Mouse (Mus musculus): ENCODE results near the gene Nfkbib. TPM values are rescaled to one million over a fixed set of nuclear protein-coding genes. Genes with fewer than 3 reads are reported as not detected.

The Nfkbib gene
- 10 to 100 TPM; 34.2 to 37.7 TPM for total RNA-seq (2021)

DNA sequence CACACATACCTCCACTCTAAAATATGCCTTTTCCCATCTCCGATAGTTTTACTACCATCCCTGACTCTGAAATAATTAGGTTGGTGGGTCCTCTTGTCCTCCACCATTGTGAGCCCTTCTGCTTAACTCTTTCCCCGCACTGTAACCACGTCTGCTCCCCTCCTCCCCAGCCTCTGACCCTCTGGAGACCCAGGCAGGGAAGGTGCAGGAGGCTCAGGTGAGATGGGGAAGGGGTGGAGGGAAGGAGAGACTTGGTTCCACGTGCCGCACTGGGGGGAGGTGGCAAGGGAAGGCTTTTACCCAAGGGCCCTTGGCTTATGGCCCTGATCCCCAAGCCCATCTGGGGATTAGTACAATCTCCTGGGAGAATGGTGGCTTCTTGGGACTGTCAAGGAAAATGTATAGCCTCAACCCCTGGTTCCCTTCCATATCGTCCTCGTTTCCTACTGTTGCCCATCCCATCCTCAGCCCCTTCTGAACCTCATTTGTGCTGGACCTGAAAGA lies at the start of gene Nfkbib:
Nfkbib (minus strand) TSS at position 51 of the 504 bp plus-strand sequence.
- no peak for DNase-seq (ENCODE audit: low spot score in 2 of 2)
- intact Hi-C loops (cut with DNase I): no loop called here

DNA sequence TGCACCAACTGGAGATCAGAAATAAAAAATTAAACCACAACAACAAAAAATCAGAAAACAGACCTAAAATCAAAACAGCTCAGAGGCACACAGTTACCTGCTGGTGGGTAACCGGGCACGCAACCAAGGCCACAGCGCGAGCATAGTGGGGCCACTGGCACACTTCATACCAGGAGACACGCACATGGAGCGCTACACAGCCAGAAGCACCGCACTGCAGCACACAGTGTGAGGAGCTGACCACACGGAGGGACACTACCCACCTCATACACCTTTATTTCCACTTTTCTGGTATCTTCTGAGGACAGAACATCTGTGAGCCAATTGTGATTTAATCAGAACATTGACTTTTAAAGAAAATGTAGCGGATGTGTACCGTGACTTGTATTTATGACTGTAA lies 49.6 kb upstream of the Nfkbib start:
- DNase-seq (ENCODE audit: low spot score in 2 of 2): no peak
- intact Hi-C loops (cut with DNase I): no loop called here

DNA sequence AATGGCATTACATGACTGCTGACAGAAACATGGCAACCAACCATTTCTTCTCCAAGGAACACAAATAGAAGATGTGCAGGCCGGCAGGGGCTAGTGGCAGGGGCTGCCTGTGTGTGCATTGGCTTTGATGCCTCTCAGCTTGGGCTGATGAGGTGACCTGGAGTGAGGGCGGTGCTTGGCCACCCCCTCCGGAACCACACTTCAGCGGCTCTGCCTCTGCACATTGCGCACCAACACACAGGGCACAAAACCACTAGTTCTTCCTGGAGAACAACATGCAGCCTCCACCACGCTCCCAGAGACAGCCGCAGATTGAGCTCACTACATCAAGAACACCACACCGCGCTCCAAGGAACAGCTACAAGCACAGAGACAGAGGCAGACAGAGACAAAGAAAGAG lies 48.9 kb upstream of the Nfkbib start:
- intact Hi-C loops (cut with DNase I): no loop called here
- no peak for DNase-seq (ENCODE audit: low spot score in 2 of 2)

DNA sequence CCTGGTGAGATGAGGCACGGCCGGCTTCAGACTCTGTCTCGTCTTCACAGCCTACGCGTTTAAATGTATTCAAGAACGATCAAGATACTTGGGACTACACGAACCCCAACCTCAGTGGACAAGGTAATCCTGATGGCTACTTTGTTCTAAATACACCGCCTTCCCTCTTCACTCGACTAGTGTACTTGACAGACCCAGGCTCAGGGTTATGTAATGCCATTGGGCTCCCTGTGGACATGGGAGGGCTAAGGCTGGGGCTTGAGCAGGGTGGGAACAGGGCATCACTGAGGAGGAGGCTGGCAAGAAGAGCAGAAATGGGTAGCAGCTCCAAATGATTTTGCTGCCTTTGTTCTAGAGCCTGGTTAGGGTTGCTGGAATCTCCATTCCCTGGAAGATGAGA lies 47.9 kb upstream of the Nfkbib start:
- no peak for DNase-seq (ENCODE audit: low spot score in 2 of 2)
- intact Hi-C loops (cut with DNase I): no loop called here

DNA sequence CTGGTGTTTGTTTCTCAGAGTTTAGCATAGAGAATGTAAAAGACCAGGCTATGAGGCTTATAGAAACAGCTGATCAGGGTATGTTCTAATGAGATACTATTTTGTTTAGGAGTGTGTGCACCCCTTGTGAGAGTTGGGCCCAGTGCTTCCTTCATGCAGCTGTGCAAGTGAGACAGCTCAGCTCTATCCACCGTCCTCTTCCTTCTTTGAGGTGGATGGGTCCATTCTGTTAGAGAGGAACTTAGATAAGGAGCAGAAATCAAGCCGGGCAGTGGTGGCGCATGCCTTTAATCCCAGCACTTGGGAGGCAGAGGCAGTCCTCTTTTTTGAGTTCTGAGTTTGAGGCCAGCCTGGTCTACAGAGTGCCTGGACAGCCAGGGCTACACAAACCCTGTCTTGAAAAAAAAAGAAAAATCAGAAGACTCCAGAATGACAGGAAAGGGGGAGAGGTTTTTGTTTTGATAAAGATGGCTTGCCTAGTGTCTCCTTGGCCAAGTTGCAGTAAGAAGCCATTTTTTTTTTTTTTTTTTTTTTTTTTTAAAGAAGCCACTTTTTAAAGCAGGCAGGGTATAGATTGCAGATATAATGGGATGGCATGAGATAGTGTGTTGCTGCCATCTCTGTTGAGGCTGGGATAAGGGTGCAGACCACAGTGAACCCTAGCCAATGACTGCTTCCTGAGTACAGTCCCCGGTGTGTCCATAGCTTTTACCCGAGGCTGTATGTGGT lies 47.2 kb upstream of the Nfkbib start:
- intact Hi-C loops (cut with DNase I): loop anchor here (5.0 kb wide), 1 partner anchor 143 kb away; no protein-coding TSS in a partner anchor
- no peak for DNase-seq (ENCODE audit: low spot score in 2 of 2)

DNA sequence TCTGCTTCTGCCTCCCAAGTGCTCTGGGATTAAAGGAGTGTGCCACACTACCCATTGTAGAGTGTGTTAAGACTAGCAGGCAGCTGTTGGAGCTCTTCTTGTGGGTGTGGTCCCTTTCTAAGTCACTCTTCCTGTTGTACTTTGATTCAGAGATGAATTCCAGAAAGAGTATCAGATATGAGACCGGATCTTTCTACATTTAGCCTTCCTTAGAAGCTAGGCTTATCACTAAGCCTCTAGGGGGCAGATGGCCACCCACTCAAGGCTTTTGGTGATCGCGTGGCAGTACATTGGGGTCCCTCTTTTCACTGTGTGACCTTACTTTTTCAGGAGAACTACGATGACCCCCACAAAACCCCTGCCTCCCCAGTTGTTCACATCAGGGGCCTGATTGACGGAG lies 45.6 kb upstream of the Nfkbib start:
- intact Hi-C loops (cut with DNase I): loop anchor here (5.0 kb wide), 1 partner anchor 144 kb away; no protein-coding TSS in a partner anchor
- DNase-seq (ENCODE audit: low spot score in 2 of 2): no peak

DNA sequence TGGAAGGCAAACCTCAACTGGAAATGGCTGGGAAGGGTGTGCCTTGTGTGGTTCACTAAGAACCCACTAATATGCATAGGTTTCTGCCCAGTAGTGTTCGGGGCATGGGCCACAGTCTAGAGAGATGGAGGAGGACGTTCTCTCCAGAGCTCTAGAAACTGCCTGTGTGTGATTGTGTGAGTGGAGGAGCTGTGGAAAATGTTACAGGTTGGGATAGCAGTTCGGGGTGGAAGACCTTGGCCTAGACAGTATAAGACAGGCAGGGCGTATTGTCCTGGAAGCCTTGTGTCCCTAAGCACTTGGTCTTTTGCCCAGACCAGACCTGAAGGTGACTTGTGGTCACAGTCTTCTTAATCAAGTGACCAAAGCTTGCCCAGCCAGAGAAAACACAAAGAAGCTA lies 45.1 kb upstream of the Nfkbib start:
- DNase-seq (ENCODE audit: low spot score in 2 of 2): no peak
- intact Hi-C loops (cut with DNase I): loop anchor here (5.0 kb wide), 1 partner anchor 145 kb away; no protein-coding TSS in a partner anchor

DNA sequence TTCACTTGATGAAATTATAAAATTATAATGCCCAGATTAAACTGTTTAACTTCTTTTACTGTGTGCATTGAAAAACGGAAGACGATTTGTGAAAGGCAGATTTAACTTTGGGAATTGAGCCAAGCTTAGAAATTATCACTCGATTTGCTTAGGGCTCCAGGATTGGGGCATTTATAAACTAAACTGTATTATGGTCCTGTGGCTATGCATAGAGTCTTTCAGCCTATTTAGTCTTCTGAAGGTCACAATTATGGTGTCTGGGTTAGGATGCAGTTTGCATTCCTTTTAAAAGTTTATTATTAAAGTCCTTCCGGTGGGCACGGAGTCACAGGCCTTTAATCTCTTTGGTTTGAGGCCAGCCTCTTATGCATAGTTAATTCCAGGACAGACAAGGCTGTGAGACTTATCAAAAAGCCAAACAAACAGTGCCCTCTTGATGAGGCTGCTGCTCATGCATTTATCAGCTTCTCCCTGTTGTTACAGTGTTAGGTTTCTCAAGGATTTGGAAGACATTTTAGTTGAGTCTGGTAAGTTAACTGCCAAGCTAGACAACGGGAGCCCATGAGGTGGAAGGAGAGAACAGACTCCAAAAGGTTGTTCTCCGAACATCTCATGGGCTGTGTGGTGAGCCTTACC lies 44.4 kb upstream of the Nfkbib start:
- intact Hi-C loops (cut with DNase I): loop anchor here (2.0 to 5.0 kb wide), 2 partner anchors 13 to 146 kb away; partner anchors contain the start of gene Ech1
- DNase-seq (ENCODE audit: low spot score in 2 of 2): no peak

DNA sequence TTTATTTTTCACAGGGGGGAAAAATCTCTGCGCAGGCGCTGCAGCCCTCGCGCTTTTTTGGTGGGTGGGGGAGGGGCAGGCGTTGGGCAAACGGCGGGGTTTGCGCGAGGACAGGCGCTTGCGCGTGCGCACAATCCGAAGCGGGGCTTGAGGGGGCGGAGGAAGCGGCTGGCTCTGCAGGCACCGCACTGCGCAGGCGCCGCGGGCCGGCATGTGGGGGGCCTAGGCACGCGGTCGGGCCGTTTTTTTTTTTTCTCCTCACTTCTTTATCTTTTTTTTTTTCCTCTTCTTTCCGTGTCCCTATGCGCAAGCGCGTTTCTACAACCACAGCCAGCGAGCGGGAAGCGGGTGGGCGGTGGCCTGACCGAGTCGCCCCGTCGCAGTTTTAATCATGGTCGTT lies 43.9 kb upstream of the Nfkbib start:
- peak; percentile 92 for DNase-seq (ENCODE audit: low spot score in 2 of 2)
- intact Hi-C loops (cut with DNase I): loop anchor here (2.0 to 5.0 kb wide), 2 partner anchors 14 to 146 kb away; partner anchors contain the start of gene Ech1

DNA sequence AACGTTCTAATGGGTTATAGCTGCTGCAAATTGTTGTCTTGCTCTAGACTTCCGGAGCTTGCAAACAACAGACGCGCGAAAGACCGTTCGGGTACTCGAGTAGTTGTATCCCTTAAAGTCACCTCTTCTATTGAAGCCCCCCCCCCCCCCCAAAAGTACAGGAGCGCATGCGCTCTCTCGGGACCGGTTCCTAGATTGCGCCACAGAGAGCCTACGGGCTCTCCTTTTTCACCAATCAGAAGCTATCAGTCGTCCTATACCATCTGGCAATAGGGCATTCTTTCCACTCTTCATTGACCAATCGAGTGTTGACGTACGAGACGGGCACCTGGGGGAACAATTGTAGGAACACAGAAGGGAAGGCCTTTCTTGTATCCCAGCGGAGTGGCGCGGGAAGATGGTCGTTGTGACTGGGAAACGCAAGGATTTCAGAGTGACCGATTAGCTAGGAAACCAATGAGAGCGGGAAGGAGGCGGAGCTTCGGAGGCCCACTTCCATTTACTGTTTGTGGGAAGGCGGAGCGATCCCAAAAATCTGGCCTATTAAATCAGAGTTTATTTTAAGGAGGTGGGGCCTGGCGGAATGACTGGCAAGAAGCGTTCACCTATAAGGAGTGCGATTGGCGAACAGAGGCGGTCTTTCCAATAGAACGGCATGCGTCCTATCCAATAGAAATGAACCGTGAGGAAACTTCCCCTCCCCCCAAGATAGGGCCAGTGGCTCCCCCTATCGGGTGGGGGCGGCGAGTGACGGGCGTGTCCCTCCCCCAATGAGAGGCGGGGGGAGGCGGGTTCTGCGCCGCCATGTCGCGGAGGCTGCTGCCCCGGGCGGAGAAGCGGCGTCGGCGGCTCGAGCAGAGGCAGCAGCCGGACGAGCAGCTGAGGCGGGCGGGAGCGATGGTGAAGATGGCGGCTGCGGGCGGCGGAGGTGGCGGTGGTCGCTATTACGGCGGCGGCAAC lies 43.1 kb upstream of the Nfkbib start:
- peak; percentile 99 to 100 for DNase-seq (ENCODE audit: low spot score in 2 of 2)
- intact Hi-C loops (cut with DNase I): loop anchor here (2.0 to 5.0 kb wide), 2 partner anchors 14 to 147 kb away; partner anchors contain the start of gene Ech1

DNA sequence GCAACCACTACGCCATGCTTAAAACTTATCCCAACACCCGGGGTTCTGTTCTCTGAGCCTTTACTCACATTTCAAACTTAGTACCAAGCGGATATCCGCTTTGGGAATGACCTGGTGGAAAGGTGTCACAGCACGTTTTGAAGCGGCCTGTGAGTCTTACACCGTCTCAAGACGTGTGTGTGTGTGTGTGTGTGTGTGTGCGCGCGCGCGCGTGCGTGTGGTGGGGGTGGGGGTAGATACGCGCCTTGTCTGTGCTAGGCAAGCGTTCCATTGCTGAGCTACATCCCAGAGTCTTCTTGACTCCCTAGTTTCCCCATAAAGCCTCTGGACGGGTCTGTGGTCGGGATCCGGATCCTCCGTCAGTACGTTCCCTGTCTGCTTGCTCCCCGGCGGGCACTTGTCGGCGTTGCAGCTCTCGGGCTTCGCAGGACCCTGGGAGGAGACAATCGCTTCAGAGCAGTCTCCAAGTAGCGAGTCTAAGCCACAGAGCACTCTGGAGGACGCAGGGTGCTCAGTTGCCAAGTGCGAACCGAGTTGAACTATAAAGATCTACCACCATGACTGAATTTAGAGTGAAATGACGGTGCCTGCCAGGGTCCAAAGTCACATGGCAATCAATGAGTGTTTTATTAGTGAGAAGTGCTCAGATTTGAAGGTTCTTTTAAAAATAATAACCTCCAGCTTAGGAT lies 42.2 kb upstream of the Nfkbib start:
- intact Hi-C loops (cut with DNase I): loop anchor here (2.0 to 5.0 kb wide), 2 partner anchors 15 to 148 kb away; partner anchors contain the start of gene Ech1
- DNase-seq (ENCODE audit: low spot score in 2 of 2): peak; percentile 55 to 73

DNA sequence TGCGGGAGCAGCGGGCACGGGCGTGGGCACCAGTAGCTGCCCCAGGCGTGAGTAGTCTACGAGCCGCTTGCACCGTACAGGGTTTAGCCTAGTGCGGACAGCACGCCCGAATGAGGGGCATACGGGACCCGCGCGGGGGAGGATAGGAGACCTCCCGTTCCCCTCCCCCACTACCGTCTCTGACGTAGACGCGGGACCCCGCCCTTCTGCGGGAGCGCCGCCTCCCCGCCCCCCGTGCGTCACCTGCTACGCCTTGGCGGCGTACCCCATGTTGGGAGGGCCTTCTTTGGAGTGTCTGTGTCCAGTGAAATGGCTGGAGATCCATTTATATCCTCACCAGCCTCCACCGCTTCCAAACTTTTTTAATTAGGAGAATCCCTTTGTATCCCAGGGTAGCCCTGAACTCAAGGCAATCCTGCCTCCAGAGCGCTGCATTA lies 41.7 kb upstream of the Nfkbib start:
- peak; percentile 94 to 97 for DNase-seq (ENCODE audit: low spot score in 2 of 2)
- intact Hi-C loops (cut with DNase I): no loop called here

DNA sequence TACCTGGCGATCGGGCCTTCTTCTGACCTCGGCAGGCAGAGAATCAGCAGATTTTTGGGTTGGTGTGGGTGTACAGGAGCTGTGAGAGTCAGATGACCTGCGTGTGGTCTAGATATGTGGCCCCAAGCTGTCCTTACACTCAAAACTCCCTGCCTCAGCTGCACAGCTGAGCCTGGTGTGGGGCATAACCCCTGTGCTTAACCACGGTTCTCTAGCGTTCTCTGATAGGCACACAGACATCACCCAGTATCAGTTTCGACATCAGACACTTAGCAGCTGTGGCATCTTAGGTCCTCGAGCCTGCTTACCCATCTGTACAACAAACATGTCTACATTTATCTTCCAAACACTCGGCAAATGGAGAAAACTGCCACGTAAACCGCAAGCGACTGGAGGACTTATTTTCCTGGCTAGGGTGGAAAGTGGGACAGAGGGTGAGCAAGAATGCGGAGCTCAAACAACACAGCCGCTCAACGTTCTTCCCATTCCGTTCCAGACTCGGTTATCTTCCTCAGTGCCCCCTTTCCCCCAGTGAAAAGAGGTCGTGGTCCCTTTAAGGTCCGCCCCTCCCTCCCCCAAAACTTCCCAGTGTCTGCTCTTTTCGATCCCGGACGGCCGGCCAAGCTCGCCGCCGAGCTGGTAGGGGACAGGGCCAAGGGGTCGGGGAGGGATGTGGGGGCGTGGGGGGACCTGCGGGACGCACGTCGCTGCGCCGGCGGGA lies 41.1 kb upstream of the Nfkbib start, which contains the start of gene Hnrnpl:
Hnrnpl (plus strand) TSS at position 321 of the 721 bp plus-strand sequence.
- DNase-seq (ENCODE audit: low spot score in 2 of 2): peak in 1 of 2 experiments; percentile 40
- intact Hi-C loops (cut with DNase I): no loop called here

DNA sequence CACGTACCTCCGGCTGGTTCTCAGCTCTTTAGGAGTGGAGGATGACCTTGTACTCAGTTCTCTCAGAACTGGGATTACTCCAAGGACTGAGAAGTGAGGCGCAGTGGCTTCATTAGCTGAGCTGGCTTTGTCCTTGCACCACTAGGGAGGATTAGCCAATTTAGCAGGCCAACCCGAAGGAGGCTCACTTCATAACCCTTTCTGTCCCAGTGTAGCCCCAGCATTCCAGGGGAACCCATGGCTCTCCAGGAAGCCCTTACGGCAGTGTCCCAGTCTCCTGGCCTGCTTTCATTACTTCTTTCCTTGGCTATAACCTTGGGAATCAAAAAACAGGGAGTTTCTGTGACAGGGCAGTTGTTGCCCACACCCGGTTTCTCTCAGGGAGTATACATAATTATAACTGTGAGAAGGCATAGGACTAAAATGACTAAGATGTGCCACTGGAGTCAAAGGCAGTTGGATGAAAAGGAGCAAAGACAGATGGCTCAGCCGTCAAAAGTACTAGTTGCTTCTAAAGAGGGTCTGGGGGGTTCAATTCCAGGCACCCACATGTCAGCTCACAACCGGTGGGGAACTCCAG lies 40.4 kb upstream of the Nfkbib start:
- intact Hi-C loops (cut with DNase I): no loop called here

DNA sequence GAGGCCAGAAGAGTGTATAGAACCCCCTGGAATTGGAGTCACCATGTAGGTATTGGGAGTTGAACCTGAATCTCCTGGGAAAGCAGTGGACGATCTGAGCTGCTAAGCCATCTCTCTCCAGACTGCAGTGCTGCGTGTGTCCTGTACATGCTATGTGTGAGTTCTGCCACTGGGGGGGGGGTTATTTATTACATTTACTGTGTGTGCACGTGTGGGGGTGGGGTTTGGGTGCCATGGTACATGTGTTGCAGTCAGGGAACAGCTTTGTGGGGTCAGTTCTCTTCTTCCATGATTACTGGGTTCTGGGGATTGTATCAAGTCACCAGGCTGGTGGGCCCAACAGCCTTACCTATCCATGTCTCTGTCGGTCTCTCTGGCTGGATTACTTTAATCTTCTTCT lies 39.6 kb upstream of the Nfkbib start:
- intact Hi-C loops (cut with DNase I): no loop called here
- no peak for DNase-seq (ENCODE audit: low spot score in 2 of 2)

More for the DNA sequence above, 40.4 kb upstream of the Nfkbib start:
- DNase-seq (ENCODE audit: low spot score in 2 of 2): peak in 1 of 2 experiments; percentile 55

DNA sequence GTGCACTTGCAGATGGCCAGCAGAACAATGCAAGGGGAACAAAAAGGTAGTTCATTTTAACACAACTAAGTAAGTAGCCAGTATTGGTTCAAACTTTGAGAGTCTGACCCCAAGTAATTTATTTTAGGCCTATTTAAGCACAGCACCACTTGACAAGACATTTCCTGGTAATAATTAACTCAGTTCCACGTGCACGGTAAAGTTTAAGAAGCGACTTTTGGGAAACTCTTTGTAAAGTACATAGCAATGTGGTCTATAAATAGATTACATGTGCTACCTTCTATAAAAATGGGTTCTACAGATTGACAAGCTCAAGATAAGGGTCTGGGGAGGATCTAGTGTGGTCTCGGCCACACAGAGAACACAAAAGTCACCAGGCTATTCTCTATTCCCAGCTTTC lies 36.4 kb upstream of the Nfkbib start:
- DNase-seq (ENCODE audit: low spot score in 2 of 2): no peak
- intact Hi-C loops (cut with DNase I): no loop called here

DNA sequence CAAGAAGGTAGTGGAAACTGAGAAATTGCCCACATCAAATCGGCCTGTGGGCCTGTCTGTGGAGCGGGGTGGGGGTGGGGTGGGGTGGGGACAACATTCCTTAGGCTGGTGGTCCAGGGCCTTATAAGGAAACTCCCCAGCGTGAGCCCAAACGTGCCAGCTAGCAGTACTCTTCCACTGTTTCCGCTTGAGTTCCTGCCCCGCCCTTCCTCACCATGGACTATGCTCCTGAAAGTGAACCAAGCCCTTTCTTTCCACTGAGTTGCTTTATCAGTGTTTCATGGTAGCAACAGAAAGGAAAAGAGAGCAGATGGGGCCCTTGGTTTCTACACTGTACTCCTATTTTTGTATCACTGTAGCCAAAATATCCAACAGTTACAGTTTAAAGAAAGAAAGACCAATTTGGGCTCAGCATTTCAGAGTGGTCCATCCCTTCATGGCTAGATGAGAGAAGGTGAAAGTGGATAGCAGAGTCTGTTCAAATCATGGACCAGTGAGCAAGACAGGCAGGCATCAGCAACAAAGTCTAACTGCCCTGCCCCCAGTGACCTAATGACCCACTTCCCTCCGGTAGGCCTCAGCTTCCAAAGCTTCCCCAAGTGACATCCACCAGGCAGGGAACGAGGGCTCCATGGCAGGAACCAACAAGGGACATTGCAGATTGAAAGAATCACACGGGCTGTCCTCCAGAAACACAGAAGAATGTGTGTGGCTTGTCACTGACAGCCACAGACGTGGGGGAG lies 35.7 kb upstream of the Nfkbib start:
- intact Hi-C loops (cut with DNase I): no loop called here

More for the DNA sequence above, 35.7 kb upstream of the Nfkbib start:
- DNase-seq (ENCODE audit: low spot score in 2 of 2): peak in 1 of 2 experiments; percentile 75
